Mouse (Mus musculus) adrenal gland, postnatal 25 days (tissue): ENCODE data around the gene Plekhg1. TPM values are rescaled to one million over a fixed set of nuclear protein-coding genes. Genes with fewer than 3 reads are reported as not detected.

Experiments
- DNase-seq: peaks from one replicate; pipeline ENCODE4 v3.0.0; 2021; ENCODE audit warnings: mixed read lengths
- long read RNA-seq: library from polyadenylated mRNA; stranded (forward); transcript quantifications from one replicate; pipeline ENCODE4 v2.0.0, GENCODE M21; 2021
- total RNA-seq: library from RNA; stranded (reverse); gene quantifications from 2 replicates; pipeline ENCODE4 v1.2.3, GENCODE M21; 2021

The Plekhg1 gene
- total RNA-seq = 6.2 and 6.6 TPM in 2 replicates
- long read RNA-seq, partial matches to known transcripts = 1 of 4 reads
- long read RNA-seq, other reads (novel, unspliced or antisense) = 3 of 4 reads

DNA sequence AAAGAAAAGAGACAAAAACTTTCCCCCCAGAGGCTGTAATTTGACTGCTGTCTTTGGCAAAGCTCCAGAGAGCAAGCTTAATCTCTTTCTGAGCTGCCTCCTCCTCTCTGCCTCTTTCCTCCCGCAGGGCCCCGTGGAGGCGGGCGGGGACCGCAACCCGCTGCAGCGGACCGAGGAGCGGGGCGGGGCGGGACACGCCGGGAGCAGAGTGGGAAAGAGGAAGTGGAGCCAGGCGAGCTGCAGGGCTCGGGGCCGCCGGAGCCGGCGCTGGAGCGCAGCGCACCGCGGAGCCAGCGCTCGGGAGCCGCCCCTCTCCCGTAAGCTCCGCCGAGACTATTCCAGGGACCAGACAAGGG, at the start of gene Plekhg1:
Plekhg1 (plus strand) TSS at position 217 of the 356 bp plus-strand sequence.
- DNase-seq = peak; percentile 78

- DNase-seq = no peak
Observed at GRCm38 (mm10) chr10:3692791-3693190, 47.4 kb upstream of the Plekhg1 start.

DNA sequence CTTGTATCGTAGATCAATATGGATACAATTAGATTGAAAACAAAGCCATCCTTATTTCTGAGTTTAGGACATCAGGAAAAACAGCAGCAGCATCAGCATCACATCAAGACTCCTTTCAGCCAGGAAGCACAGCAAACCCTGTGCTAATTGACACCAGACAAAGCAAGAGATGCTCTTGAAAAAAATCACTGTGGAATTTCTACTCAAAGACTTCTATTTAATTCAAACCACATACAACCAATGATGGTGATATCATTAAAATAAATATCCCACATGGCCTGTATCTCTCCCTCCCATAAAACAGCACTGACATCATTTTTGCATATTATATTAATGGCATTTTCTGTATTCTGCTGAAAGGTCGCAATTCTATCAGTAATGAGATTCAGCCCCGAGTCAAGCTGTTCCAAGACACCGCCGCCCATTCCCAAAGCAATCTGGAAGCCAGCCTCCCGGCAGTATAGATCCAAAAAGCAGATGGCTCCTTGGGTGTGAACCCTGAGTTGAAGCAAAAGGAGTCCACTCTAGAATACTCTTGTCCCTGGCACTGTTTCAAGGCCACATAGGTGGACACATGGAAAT, 46.4 kb upstream of the Plekhg1 start:
- no peak for DNase-seq

GRCm38 (mm10) chr10:3695332-3695905, 44.7 kb upstream of the Plekhg1 start:
- no peak for DNase-seq

DNA sequence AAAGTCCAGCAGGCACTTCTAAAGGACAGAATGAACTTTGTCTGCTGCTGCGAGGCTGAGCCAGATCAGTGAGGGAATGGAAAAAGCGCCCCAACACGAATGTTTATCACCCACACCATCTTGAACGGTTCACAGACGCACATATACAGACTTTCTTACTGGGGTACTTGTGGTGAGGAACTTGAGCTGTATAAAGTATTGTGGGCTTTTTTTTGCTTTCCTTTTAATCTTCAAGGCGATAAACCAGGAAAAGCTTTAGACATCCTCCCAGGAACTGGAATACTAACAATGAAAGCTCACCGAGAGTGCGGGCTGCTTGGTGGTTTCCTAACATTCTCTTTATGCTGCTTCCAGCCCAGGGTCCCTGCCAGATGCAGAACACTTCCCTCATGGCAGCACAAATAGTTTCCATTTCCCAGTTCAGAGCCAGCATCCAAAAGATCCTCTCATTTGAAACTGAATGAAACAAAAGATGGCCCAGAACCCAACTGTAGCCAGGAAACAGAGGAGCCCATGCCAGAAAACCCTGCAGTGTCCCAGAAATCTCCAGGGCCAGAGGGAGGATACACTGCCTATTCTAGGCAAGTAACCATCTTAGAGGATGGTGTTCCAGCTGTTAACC, 43.3 kb upstream of the Plekhg1 start:
- DNase-seq = no peak

GRCm38 (mm10) chr10:3697500-3697899, 42.7 kb upstream of the Plekhg1 start:
- no peak for DNase-seq

DNA sequence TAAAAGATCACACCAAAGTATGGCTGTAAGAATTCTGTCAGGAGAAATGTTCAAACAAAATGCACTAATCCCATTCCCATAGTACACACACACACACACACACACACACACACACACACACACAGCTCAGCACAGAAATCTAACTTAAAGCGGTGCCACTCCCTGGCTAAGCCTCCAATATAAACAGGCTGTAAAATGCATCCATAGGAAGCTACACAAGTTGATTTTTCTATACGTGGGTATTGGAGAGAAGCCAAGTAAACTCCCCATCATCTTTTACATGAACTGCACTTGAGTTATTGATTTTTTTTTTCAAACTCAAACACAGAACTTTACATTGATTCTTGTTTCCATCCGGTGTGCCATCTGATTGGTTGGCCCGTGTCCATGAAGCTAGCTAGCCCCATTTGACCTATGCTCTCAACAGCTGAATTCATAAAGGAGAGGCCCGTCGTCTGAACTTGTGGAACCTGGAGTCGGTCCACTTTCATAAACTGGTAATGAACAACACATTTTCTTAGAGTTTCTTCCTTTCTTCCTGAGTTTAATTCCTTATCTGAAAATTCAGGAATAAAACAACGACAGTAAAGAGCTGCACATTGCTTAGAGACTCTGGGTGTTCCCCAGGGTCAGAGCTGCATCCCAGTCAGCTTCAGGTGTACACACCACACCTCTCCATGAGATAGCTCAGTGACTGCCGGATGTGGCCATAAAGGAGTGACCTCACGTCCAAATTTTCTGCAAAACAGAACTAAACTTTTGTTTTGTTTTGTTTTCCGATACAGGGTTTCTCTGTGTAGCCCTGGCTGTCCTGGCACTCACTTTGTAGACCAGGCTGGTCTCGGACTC, 39.7 kb upstream of the Plekhg1 start:
- DNase-seq = no peak

DNA sequence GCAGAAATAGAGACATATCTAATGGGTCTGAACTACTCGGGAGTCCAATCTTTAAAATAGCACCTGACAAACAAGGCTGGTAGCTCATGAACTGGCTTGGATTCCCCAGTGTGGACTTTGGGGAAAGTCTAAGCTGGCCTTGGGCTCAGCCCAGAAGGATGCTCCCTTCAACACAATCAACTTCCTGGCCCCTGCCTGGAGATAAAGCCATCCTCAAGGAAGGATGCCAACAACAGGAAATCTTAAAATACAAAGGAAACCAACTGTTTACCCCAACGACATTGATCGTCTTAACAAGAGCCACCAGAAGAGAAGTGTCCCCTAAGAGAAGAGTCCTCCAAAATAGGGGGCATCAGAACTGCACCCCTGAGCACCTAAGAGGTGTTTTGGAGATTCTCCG, 38.3 kb upstream of the Plekhg1 start:
- DNase-seq = no peak

- no peak for DNase-seq
Observed at GRCm38 (mm10) chr10:3702585-3702984, 37.6 kb upstream of the Plekhg1 start.

DNA sequence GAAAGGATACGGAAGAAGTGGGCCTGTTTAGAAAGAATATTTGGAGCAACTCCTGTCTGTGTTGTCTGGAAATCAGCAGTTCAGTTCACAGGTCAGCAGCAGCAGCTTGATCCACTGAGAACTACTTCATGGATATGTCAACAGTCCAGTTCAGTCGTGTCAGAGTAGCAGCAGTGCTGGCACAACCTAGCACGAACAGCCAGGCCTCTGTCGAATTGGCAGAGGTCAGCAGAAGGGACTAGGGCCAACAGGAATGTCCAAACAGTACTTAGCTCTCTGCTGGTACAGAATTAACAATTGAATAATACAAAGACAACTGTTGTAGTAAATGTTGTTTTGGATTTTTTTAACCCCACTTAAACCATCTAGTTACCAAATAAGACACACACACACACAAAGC, 33.9 kb upstream of the Plekhg1 start:
- DNase-seq = no peak

DNA sequence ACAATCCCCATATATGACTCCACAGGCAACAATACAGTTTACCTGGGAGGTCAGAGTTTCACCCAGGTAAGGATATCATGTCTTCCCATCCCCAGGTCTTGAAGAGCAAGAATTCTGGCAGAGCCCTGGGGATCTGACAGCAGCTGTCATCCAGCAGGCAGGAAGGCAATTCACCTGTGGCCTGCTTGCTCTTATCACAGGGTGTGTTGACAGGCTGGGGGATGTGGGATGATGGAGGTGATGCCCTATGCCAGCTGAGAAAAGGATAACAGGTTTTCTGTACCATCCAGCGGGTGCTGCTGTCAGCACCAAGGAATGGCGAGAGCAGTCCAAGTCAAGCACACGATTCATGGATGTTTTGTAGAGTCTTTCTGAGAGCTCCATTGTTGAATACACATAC, 30.1 kb upstream of the Plekhg1 start:
- no peak for DNase-seq

GRCm38 (mm10) chr10:3715302-3715943, 24.7 kb upstream of the Plekhg1 start:
- DNase-seq = no peak

GRCm38 (mm10) chr10:3718021-3718865, 21.9 kb upstream of the Plekhg1 start:
- peak; percentile 15 for DNase-seq

DNA sequence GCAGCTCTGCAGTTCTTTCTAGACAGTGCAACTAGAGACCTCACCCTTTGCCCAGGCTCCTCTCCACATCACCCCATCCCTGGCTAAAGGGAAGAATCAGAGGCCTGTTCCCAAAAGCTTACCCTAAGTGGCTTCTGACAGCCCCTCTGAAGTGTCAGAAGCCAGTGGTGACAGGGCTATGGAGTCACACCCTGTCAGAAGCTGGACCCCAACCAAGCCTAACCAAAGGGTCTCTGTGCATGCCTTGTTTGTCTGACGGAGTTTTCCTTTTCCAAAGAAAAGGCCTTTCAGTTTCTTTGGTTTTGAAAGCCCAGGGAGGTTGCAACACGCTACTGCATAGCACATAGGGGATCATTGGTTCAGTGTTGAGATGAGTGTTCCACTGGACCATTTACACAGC, 19.9 kb upstream of the Plekhg1 start:
- no peak for DNase-seq

DNA sequence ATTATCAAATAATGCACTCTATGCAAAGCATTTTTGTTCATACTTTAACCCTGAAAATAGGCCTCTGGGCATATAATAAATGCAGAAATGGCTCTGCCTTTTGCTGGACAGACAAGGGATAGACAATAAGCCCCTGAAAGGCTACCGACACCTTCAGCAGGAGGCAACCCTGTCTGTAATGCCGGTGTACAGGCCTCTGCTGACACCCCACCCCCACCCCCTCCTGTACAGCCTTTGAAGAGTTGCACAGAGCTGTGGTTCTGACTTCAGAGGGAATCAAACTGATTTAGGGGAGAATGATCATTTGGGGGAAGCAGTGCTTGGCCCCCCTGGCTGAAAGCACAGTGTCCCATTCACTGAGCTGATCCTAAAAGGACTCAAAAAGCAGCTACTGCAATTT, 17.8 kb upstream of the Plekhg1 start:
- no peak for DNase-seq

GRCm38 (mm10) chr10:3724665-3725064, 15.5 kb upstream of the Plekhg1 start:
- DNase-seq = no peak

DNA sequence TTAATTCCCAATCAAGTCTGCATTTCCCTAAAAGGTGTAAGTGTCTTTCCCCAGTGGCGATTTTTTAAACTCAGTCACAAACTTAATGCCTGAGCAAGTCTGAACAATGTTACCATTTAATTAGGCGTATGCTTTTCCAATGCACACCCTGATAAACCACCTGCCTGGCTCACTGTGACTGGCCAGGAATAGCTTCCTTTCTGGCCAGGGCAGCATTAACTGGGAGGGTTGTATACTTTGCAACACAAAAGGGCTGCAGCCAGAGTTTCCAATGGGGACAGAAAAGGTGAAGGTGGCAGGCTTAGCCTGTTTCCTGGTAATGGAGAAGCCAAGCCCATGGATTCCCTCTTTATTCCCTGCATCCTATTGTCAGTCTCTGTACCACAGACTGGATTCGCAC, 10.5 kb upstream of the Plekhg1 start:
- DNase-seq = no peak

- no peak for DNase-seq
Observed at GRCm38 (mm10) chr10:3730314-3730713, 9.8 kb upstream of the Plekhg1 start.

- no peak for DNase-seq
Observed at GRCm38 (mm10) chr10:3737034-3737433, 3.1 kb upstream of the Plekhg1 start.

DNA sequence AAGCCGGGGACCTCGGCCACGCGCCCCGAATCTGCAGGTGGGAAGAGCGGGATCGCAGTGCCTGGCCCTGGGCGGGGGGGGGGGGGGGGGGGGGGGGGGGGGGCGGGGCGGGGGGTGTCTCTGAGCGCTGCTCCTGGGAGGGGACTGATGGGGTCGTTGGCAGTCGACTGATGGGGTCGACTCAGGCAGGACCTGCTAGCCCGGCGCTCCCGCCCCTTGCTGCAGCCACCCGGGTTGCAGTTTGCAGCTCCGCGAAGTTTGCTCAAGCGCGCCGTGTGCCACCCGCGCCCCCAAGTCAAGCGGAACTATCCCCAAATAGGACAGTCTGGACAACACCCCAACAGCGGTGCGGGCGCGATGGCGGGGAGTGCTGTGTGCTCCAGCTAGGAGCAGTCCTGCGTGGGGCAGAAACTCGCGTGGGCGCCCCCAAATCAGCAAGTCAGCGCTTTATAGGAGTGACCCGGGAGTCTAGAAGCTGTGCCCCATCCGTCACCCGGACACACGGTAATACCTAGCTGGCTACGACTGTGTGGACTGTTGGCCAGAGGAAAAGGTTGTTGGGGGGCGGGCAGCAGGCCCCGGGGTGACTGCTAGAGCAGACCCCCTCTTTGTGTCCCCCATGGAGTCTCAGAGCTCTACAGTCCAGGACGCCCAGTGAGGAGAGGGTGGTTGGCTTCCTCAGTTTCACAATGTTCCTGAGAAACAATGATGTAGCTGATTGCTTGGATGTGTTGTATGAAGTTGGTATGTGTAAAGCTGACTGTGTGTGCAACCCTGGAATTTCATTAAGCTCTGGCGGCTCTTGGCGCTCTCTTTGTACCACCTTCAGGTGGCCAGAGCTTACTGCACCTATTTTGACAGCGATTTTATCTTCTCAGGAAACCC, 582 bp downstream of the Plekhg1 start:
- peak; percentile 34 for DNase-seq

GRCm38 (mm10) chr10:3741791-3742190, 1.6 kb downstream of the Plekhg1 start:
- no peak for DNase-seq
